Mouse (Mus musculus) intestine, embryonic 16.5 days (tissue): ENCODE measurements around the gene Pafah2. TPM values are rescaled to one million over a fixed set of nuclear protein-coding genes. Genes with fewer than 3 reads are reported as not detected.

ENCODE experiments used
- ATAC-seq: fragments of 200-750 bp; cut with Nextera tagmentation; 2 replicates; pipeline ENCODE4 v1.8.0; 2017; ENCODE audit warnings: moderate TSS enrichment, moderate library complexity
- H3K27ac ChIP-seq: fragments of 300-500 bp; sonication (generic); 2 replicates; pipeline ENCODE4 v1.5.1; 2014; ENCODE audit warnings: mild to moderate bottlenecking, low read length
- H3K27me3 ChIP-seq: fragments of 300-500 bp; sonication (generic); replicated peaks from 2 replicates; pipeline ENCODE4 v1.6.1; 2014; ENCODE audit warnings: low read length, control low read depth, mixed read lengths; ENCODE audit not compliant: control insufficient read depth, insufficient read depth
- H3K36me3 ChIP-seq: fragments of 300-500 bp; sonication (generic); 2 replicates; pipeline ENCODE4 v1.6.1; 2014; ENCODE audit warnings: low read length, control low read depth; ENCODE audit not compliant: control insufficient read depth, insufficient read depth
- H3K4me1 ChIP-seq: fragments of 300-500 bp; sonication (generic); 2 replicates; pipeline ENCODE4 v1.6.1; 2014; ENCODE audit warnings: low read length, control low read depth, mixed read lengths; ENCODE audit not compliant: control insufficient read depth, insufficient read depth
- H3K4me2 ChIP-seq: fragments of 300-500 bp; sonication (generic); 2 replicates; pipeline ENCODE4 v1.6.1; 2014; ENCODE audit warnings: low read depth, low read length, control low read depth
- H3K4me3 ChIP-seq: fragments of 300-500 bp; sonication (generic); 2 replicates; pipeline ENCODE4 v1.5.1; 2014; ENCODE audit warnings: mild to moderate bottlenecking, low read length
- H3K9ac ChIP-seq: fragments of 300-500 bp; sonication (generic); 2 replicates; pipeline ENCODE4 v1.6.1; 2014; ENCODE audit warnings: low read depth, low read length
- H3K9me3 ChIP-seq: fragments of 300-500 bp; sonication (generic); 2 replicates; pipeline ENCODE4 v1.6.1; 2016; ENCODE audit warnings: low read length, control low read depth; ENCODE audit not compliant: control insufficient read depth
- WGBS: fragments of 180-500 bp; shearing (Covaris S2); extraction: QIAGEN DNeasy Blood & Tissue Kit; methylation state at CpG from one replicate; pipeline ENCODE4 v1.1.7; 2014; 5-methylcytosine and 5-hydroxymethylcytosine counted together
- polyA plus RNA-seq: library from polyadenylated mRNA; unstranded; fragments of >200 nt; fragmentation: Nextera tagmentation; extraction: Ambion mirVana; gene quantifications from 2 replicates; pipeline ENCODE4 v1.2.1, GENCODE M21; 2015

The Pafah2 gene
- 61.6 and 69.2 TPM in 2 replicates for polyA plus RNA-seq

GRCm38 (mm10) chr4:134395977-134396825, at the start of gene Pafah2:
Pafah2 (plus strand) TSS chr4:134396320.
- H3K4me3 ChIP-seq: peak within 1 kb of the TSS; percentile 56
- peak within 1 kb of the TSS; percentile 83 for H3K4me2 ChIP-seq
- H3K36me3 ChIP-seq: no peaks in the 10 kb centered on the region
- peaks cover 11% of the 10 kb centered on the region for H3K4me1 ChIP-seq
- no peaks in the 10 kb centered on the region for H3K27me3 ChIP-seq
- ATAC-seq: peak; percentile 94
- peak within 1 kb of the TSS; percentile 97 for H3K27ac ChIP-seq
- H3K9me3 ChIP-seq: peaks cover 5% of the 10 kb centered on the region
- under 1% methylated on average over 31 of the region's 31 CpGs for WGBS
- H3K9ac ChIP-seq: peak within 1 kb of the TSS; percentile 77

- H3K4me1 ChIP-seq: peaks cover 25% of the 10 kb centered on the region
- H3K4me2 ChIP-seq: no peak overlapping the region
- no peaks in the 10 kb centered on the region for H3K36me3 ChIP-seq
- peaks cover 12% of the 10 kb centered on the region for H3K27me3 ChIP-seq
- H3K9ac ChIP-seq: no peak overlapping the region
- 74% methylated on average over 11 of the region's 11 CpGs for whole genome bisulfite sequencing
- no peaks in the 10 kb centered on the region for H3K9me3 ChIP-seq
- no peak overlapping the region for H3K27ac ChIP-seq
- H3K4me3 ChIP-seq: no peak overlapping the region
- ATAC-seq: no peak
These were observed 48.0 kb upstream of the Pafah2 start for GRCm38 (mm10) chr4:134348078-134348477.

DNA sequence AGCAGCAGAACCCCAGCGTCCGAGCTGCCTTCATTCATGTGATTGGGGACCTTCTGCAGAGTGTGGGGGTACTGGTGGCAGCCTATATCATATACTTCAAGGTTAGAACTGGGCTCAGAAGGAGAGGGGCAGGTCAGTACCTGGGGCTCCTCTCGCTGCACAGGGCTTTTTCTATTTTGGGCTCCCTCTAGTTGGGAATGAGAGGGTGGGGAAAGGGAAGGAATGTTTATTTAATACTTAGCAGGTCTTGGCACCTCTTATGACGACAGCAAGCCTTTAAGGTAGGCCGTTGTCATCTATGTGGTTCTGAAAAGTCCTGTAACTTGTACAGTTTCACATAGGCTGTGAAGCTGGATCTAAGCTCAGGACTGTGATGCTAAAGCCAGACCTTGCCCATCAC, 47.6 kb upstream of the Pafah2 start:
- Histone ChIP-seq H3K4me1 (peaks cover 22% of the 10 kb centered on the region), H3K27ac (no peak overlapping the region), H3K4me2 (no peak overlapping the region), H3K36me3 (no peaks in the 10 kb centered on the region), H3K9me3 (no peaks in the 10 kb centered on the region), H3K9ac (no peak overlapping the region), H3K27me3 (peaks cover 8% of the 10 kb centered on the region), H3K4me3 (no peak overlapping the region)
- 74% methylated on average over 5 of the region's 5 CpGs for WGBS
- ATAC-seq: no peak

DNA sequence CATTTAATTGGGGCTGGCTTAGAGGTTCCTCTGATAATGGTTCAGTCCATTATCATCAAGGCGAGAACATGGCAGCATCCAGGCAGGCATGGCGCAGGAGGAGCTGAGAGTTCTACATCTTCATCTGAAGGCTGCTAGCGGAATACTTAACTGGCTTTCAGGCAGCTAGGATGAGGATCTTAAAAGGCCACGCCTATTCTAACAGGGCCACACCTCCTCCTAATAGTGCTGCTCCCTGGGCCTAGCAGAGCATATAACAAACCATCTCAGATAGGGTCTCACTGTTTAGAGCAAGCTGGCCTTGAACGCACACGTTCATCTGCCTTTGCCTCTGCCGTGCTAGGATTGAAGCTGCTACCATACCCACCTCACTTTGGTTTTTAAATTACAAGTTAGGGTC, 46.3 kb upstream of the Pafah2 start:
- no peaks in the 10 kb centered on the region for H3K36me3 ChIP-seq
- H3K4me1 ChIP-seq: peaks cover 24% of the 10 kb centered on the region
- H3K4me2 ChIP-seq: no peak overlapping the region
- no peak for ATAC-seq
- no peak overlapping the region for H3K9ac ChIP-seq
- H3K27me3 ChIP-seq: peaks cover 4% of the 10 kb centered on the region; the same call in 1 of the 2 replicates
- H3K27ac ChIP-seq: no peak overlapping the region
- 82% methylated on average over 7 of the region's 7 CpGs for WGBS
- H3K9me3 ChIP-seq: no peaks in the 10 kb centered on the region
- no peak overlapping the region for H3K4me3 ChIP-seq

DNA sequence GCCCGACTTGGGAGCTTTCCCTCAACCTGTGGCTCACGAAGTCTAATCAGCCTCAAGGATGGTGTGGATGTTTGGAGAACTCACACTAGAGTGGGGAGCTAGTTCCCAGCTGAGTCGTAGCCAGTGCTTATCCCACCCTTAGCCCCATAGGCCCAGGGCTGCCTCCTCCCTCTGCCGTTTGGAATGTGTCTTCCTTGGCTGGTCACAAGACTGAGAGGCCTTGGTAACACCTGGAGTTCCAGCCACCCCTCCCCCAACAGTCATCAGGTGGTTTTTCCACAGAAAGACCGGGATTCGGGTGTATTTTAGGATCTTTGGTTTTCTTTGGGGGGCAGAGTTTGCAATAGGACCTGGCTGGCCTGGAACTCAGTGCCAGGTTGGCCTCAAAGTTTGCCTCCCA, 45.5 kb upstream of the Pafah2 start:
- no peaks in the 10 kb centered on the region for H3K36me3 ChIP-seq
- no peak for ATAC-seq
- peaks cover 2% of the 10 kb centered on the region; the same call in 1 of the 2 replicates for H3K27me3 ChIP-seq
- no peak overlapping the region for H3K4me3 ChIP-seq
- no peak overlapping the region for H3K4me2 ChIP-seq
- 82% methylated on average over 6 of the region's 6 CpGs for WGBS
- peaks cover 27% of the 10 kb centered on the region for H3K4me1 ChIP-seq
- H3K27ac ChIP-seq: no peak overlapping the region
- no peak overlapping the region for H3K9ac ChIP-seq
- no peaks in the 10 kb centered on the region for H3K9me3 ChIP-seq

DNA sequence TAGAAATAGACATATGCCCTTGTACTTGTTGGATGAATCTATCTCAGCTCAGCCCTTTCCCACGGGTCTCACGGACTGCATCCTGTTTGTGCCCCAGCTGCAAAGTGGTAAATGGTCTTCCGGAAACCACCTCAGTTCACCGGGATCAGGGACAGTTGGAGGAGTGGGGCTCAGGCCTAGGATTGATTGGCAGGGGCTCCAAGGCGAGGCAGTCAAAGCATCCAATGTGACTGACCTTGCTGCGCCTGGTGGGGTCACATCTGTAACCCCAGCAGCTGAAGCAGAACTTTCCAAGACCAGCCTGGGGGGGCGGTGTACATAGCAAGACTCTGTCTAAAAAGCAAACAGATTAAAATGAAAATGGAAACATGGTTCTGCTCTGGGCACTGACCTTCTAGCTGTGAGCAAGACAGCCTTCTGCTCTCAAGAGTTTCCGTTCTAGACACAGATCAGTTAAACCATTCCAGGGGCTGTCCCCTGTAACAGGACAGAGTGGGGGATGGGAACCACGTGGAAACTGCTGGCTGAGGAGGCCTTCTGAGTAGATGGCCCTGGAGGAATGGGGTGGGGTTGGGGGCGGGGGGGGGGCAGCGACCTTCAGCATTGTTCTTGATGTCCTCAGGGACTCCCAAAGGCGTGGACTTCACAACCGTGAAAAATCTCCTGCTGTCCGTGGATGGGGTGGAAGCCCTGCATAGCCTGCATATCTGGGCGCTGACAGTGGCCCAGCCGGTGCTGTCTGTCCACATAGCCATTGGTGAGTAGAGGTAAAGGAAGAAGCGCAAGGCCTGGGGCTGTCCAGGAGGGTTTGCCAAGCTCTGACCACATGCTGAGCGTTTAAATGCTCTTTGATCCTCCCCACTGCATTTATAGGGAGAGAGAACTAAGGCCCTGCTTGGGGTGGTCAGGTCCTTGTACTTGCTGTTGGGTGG, 44.5 kb upstream of the Pafah2 start:
- no peaks in the 10 kb centered on the region for H3K36me3 ChIP-seq
- 45% methylated on average over 18 of the region's 18 CpGs for WGBS
- H3K9me3 ChIP-seq: no peaks in the 10 kb centered on the region
- ATAC-seq: no peak
- peak overlapping the region; percentile 31; the same call in 1 of the 2 replicates for H3K9ac ChIP-seq
- H3K27ac ChIP-seq: peak overlapping the region; percentile 35; the same call in 1 of the 2 replicates
- H3K4me3 ChIP-seq: no peak overlapping the region
- H3K27me3 ChIP-seq: no peaks in the 10 kb centered on the region
- no peak overlapping the region for H3K4me2 ChIP-seq
- H3K4me1 ChIP-seq: peaks cover 33% of the 10 kb centered on the region

- no peak for ATAC-seq
- peaks cover 34% of the 10 kb centered on the region for H3K4me1 ChIP-seq
- 0 out of 2 replicates have a peak overlapping the region, but pooled peaks have one; percentile 35 for H3K27ac ChIP-seq
- no peak overlapping the region for H3K4me2 ChIP-seq
- peak overlapping the region; percentile 4; the same call in 1 of the 2 replicates for H3K9ac ChIP-seq
- no peaks in the 10 kb centered on the region for H3K27me3 ChIP-seq
- H3K9me3 ChIP-seq: no peaks in the 10 kb centered on the region
- WGBS: 69% methylated on average over 12 of the region's 12 CpGs
- no peaks in the 10 kb centered on the region for H3K36me3 ChIP-seq
- H3K4me3 ChIP-seq: no peak overlapping the region
These were observed 43.8 kb upstream of the Pafah2 start for GRCm38 (mm10) chr4:134352261-134352707.

GRCm38 (mm10) chr4:134352929-134353328, 43.2 kb upstream of the Pafah2 start:
- H3K9ac ChIP-seq: 0 out of 2 replicates have a peak overlapping the region, but pooled peaks have one; percentile 1
- 53% methylated on average over 7 of the region's 7 CpGs for WGBS
- H3K27me3 ChIP-seq: no peaks in the 10 kb centered on the region
- no peaks in the 10 kb centered on the region for H3K36me3 ChIP-seq
- ATAC-seq: no peak
- H3K4me1 ChIP-seq: peaks cover 34% of the 10 kb centered on the region
- H3K9me3 ChIP-seq: no peaks in the 10 kb centered on the region
- H3K27ac ChIP-seq: peak overlapping the region; percentile 90
- no peak overlapping the region for H3K4me3 ChIP-seq
- H3K4me2 ChIP-seq: no peak overlapping the region
